Mouse (Mus musculus) megakaryocyte, embryonic 14.5 days (primary cell): ENCODE data around the gene Dhx34. TPM values are rescaled to one million over a fixed set of nuclear protein-coding genes. Genes with fewer than 3 reads are reported as not detected.

ENCODE experiments used
- H3K27me3 ChIP-seq: replicated peaks from 2 replicates; pipeline ENCODE3; 2012; ENCODE audit warnings: inconsistent platforms
- H3K36me3 ChIP-seq: replicated peaks from 2 replicates; pipeline ENCODE3; 2012; ENCODE audit warnings: low read length, inconsistent platforms, mixed read lengths
- H3K4me1 ChIP-seq: 2 replicates; pipeline ENCODE4 v1.6.1; 2012; ENCODE audit warnings: inconsistent platforms
- H3K4me3 ChIP-seq: replicated peaks from 2 replicates; pipeline ENCODE3; 2012; ENCODE audit warnings: moderate library complexity, mild to moderate bottlenecking, inconsistent platforms
- H3K9me3 ChIP-seq: 2 replicates; pipeline ENCODE4 v1.6.1; 2012; ENCODE audit warnings: inconsistent platforms
- FLI1 ChIP-seq: IDR thresholded peaks from 2 replicates; pipeline ENCODE4 v1.6.1; 2012; ENCODE audit warnings: low read length, inconsistent platforms, mixed read lengths
- GATA1 ChIP-seq: IDR thresholded peaks from 3 replicates; pipeline ENCODE4 v1.6.1; 2012; ENCODE audit warnings: mixed read lengths, low read length, inconsistent platforms, borderline replicate concordance
- polyA plus RNA-seq: library from polyadenylated mRNA; stranded (reverse); fragments of >175 nt; gene quantifications from 2 replicates; pipeline ENCODE4 v1.2.3, GENCODE M21; 2012; ENCODE audit warnings: low replicate concordance; ENCODE audit not compliant: insufficient read depth

Gene Dhx34
- polyA plus RNA-seq, 1 experiment = 29.7 TPM

GRCm38 (mm10) chr7:16150191-16151145, 71.4 kb downstream of the Dhx34 start:
- Histone ChIP-seq H3K27me3 (peaks cover 73% of the 10 kb centered on the region), H3K9me3 (no peaks in the 10 kb centered on the region; the same call in 1 of the 2 replicates), H3K4me1 (peaks cover 13% of the 10 kb centered on the region; the same call in 1 of the 2 replicates), H3K36me3 (no peaks in the 10 kb centered on the region), H3K4me3 (no peak overlapping the region)
- TF ChIP-seq GATA1 (no peak), FLI1 (no peak)

DNA sequence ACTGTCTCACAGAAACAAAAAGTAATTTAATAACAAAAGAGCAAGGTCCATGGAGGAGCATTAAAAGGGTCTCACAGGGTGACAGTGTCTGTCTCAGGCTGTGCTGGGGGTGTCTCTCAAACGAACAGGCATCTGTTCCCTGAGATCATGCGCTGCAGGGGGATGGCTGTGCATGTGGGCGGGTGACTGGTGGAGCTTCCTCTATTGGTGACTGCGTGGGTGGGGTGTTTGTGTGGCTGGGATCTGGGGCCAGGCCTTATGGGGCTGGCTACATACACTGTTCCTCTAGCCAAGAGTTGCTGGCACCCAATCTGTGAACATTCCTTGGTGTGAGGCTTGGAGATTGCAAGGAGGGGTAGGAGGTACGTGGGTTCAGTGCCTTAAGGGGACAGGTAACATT, 72.6 kb downstream of the Dhx34 start:
- Histone ChIP-seq H3K4me3 (no peak overlapping the region), H3K27me3 (peaks cover 70% of the 10 kb centered on the region), H3K9me3 (no peaks in the 10 kb centered on the region; the same call in 1 of the 2 replicates), H3K36me3 (no peaks in the 10 kb centered on the region), H3K4me1 (peaks cover 12% of the 10 kb centered on the region; the same call in 1 of the 2 replicates)
- TF ChIP-seq GATA1 = no peak
- TF ChIP-seq FLI1 = no peak

GRCm38 (mm10) chr7:16147643-16148042, 74.2 kb downstream of the Dhx34 start:
- TF ChIP-seq GATA1 (no peak), FLI1 (no peak)
- Histone ChIP-seq H3K4me3 (no peak overlapping the region), H3K4me1 (peaks cover 9% of the 10 kb centered on the region; the same call in 1 of the 2 replicates), H3K9me3 (no peaks in the 10 kb centered on the region; the same call in 1 of the 2 replicates), H3K36me3 (no peaks in the 10 kb centered on the region), H3K27me3 (peaks cover 62% of the 10 kb centered on the region)

Other genes starting within 250 kb of the Dhx34 start
- 30.6 and 132 TPM in 2 replicates for gene Bicra, start 174.1 kb downstream of the Dhx34 start, polyA plus RNA-seq
- gene Zfp541, start 160.2 kb downstream of the Dhx34 start, polyA plus RNA-seq = 0.15 TPM in 1 of 2 replicates, not detected in the other
- 161 and 318 TPM in 2 replicates for gene Napa, start 123.6 kb downstream of the Dhx34 start, polyA plus RNA-seq
- 5.7 and 14.1 TPM in 2 replicates for gene Kptn, start 102.1 kb downstream of the Dhx34 start, polyA plus RNA-seq
- not detected in 2 replicates for gene Slc8a2, start 92.2 kb downstream of the Dhx34 start, polyA plus RNA-seq
- gene Meis3, start 46.9 kb downstream of the Dhx34 start, polyA plus RNA-seq = 1.4 TPM in 1 of 2 replicates, not detected in the other
- gene C5ar2, start 22.1 kb upstream of the Dhx34 start, polyA plus RNA-seq = 0.04 TPM in 1 of 2 replicates, not detected in the other
- gene C5ar1, start 37.5 kb upstream of the Dhx34 start, polyA plus RNA-seq = 2.0 and 6.6 TPM in 2 replicates
- gene Inafm1, start 51.6 kb upstream of the Dhx34 start, polyA plus RNA-seq = 53.8 and 168 TPM in 2 replicates
- 27.8 and 101 TPM in 2 replicates for gene Ccdc9, start 64.8 kb upstream of the Dhx34 start, polyA plus RNA-seq
- gene Bbc3, start 86.4 kb upstream of the Dhx34 start, polyA plus RNA-seq = 1,043 and 5,254 TPM in 2 replicates
- gene Sae1, start 165.8 kb upstream of the Dhx34 start, polyA plus RNA-seq = 4.3 and 20.1 TPM in 2 replicates
- gene Zc3h4, start 178.9 kb upstream of the Dhx34 start, polyA plus RNA-seq = 59.1 and 96.9 TPM in 2 replicates
- 185 and 233 TPM in 2 replicates for gene Tmem160, start 230.7 kb upstream of the Dhx34 start, polyA plus RNA-seq